Mouse (Mus musculus) Patski (cell line): Measurements from ENCODE around the gene Vmn2r31. TPM values are rescaled to one million over a fixed set of nuclear protein-coding genes. Genes with fewer than 3 reads are reported as not detected.
"Not testable (repeated sequence)": the region's sequence is repeated elsewhere in the genome, so short reads cannot be mapped to it uniquely, and the experiment has no call there.

Source experiments
- ATAC-seq: fragments of 100-300 bp; one replicate; pipeline ENCODE4 v1.8.0; 2021
- CTCF ChIA-PET: fragments of 350-600 bp; sonication (Branson Sonifier 250); formaldehyde crosslinking; loops from one replicate; lab custom pipeline; 2022; ENCODE audit warnings: inconsistent platforms; lab: Charles Lee
- POLR2A ChIA-PET: fragments of 350-600 bp; sonication (Branson Sonifier 250); formaldehyde crosslinking; loops from one replicate; lab custom pipeline; 2022; ENCODE audit warnings: antibody characterized with exemption, inconsistent platforms; lab: Charles Lee
- DNase-seq: peaks from one replicate; pipeline ENCODE4 v3.0.0-alpha.2; 2011; ENCODE audit warnings: low read depth, low spot score
- H3K27me3 ChIP-seq: fragments of 371-371 bp; one replicate; pipeline ENCODE4 v1.5.1; 2021
- in situ Hi-C: fragments of 300-500 bp; cut with MboI; formaldehyde crosslinking; loops from 3 replicates; pipeline ENCODE4 v1.11.1; 2018; ENCODE audit warnings: low pct_unique_long_range_greater_than_20kb, mixed read lengths
- polyA plus RNA-seq: library from polyadenylated mRNA; unstranded; gene quantifications from one replicate; pipeline ENCODE4 v1.2.3, GENCODE M21; 2021

Vmn2r31 gene
- polyA plus RNA-seq = not detected

GRCm38 (mm10) chr7:7399603-7400002 lies at the start of gene Vmn2r31:
Gene Vmn2r31 (minus strand): TSS chr7:7399703.
- DNase-seq, ATAC-seq, CTCF ChIA-PET, in situ Hi-C loops, H3K27me3 ChIP-seq, POLR2A ChIA-PET: not testable (repeated sequence)

GRCm38 (mm10) chr7:7374431-7374830 lies 25.1 kb downstream of the Vmn2r31 start, which contains the start of gene Gm45783:
Gene Gm45783 (minus strand): TSS chr7:7374573.
- POLR2A ChIA-PET, ATAC-seq, in situ Hi-C loops, CTCF ChIA-PET, DNase-seq, H3K27me3 ChIP-seq: not testable (repeated sequence)

- in situ Hi-C loops, ATAC-seq, CTCF ChIA-PET, H3K27me3 ChIP-seq, DNase-seq, POLR2A ChIA-PET: not testable (repeated sequence)
Observed at GRCm38 (mm10) chr7:7337509-7337908, 62.0 kb downstream of the Vmn2r31 start, which contains the start of gene Vmn2r30. Gene Vmn2r30 (minus strand): TSS chr7:7337609.

Other genes with a start within 250 kb of the Vmn2r31 start
- 2.1 TPM for gene Zfp418, start 228.4 kb downstream of the Vmn2r31 start, polyA plus RNA-seq
- 3.5 TPM for gene Zfp772, start 189.7 kb downstream of the Vmn2r31 start, polyA plus RNA-seq
- gene Vmn2r29, start 152.4 kb downstream of the Vmn2r31 start, polyA plus RNA-seq = not detected
- gene Gm45844, start 121.4 kb downstream of the Vmn2r31 start, polyA plus RNA-seq = 0.08 TPM
- gene Clcn4, start 98.9 kb downstream of the Vmn2r31 start, polyA plus RNA-seq = 10.7 TPM
- not detected for gene Vmn2r30, start 62.1 kb downstream of the Vmn2r31 start, polyA plus RNA-seq
- gene Gm45783, start 25.1 kb downstream of the Vmn2r31 start, polyA plus RNA-seq = not detected
- gene Vmn2r32, start 80.3 kb upstream of the Vmn2r31 start, polyA plus RNA-seq = not detected
- not detected for gene Vmn2r33, start 167.1 kb upstream of the Vmn2r31 start, polyA plus RNA-seq